Comparison of ENCODE assay signal across 19 mouse cellular contexts in genomic region chr6:108672094-108672493, GRCm38 (mm10). TPM values are rescaled to one million over a fixed set of nuclear protein-coding genes. Genes with fewer than 3 reads are reported as not detected.
DNase-seq lines count a peak whose midpoint lies in the region; ATAC-seq lines count a peak whose summit lies in the region.
"Had no signal": no experiment of that assay in that cellular context is flagged by ENCODE, and none has a peak within 500 bp of the region (broad histone marks: within the 10 kb centered on the region; RNA-seq: fewer than 3 reads in every experiment).

No protein-coding gene starts in this region.

- peak; percentile 69 for DNase-seq in CD4-positive helper T cell, adult 2 months (ENCODE audit: low read depth, low spot score)
- DNase-seq in induced T-regulatory cell, adult 2 months (ENCODE audit: low read depth), result peak; percentile 82
- peak; percentile 65 to 84 for DNase-seq in natural killer cell, adult 2 months (ENCODE audit: low spot score in 2 of 2)
- DNase-seq in retina, embryonic 14.5 days (ENCODE audit: low spot score), result no peak
- no peak for DNase-seq in testis, postnatal 10 days (ENCODE audit: low spot score)
- no peak for DNase-seq in adrenal gland, postnatal 4 days (ENCODE audit: low spot score in 2 of 2)
- DNase-seq: adrenal gland, adult 2 months; adrenal gland, postnatal 14 days; cerebellum, adult 11-12 months; cerebellum, adult 9-10 months; cerebellum, postnatal 14 days; gastrocnemius, postnatal 10 days; gastrocnemius, postnatal 36 days; heart, adult 2 months had no signal

- ATAC-seq in CD4-positive, CD25-positive, alpha-beta regulatory T cell, adult 4 months, result peak; percentile 54
- ATAC-seq: forebrain, embryonic 13.5 days; forebrain, embryonic 16.5 days; intestine, embryonic 16.5 days; Patski had no signal

RNA-seq across cellular contexts. Expression of gene Bhlhe40, which starts 11.7 kb away (rescaled TPM):
- 10 to 100 TPM; 49.7 to 91.7 TPM for polyA plus RNA-seq in CD4-positive, CD25-positive, alpha-beta regulatory T cell, adult 4 months (2017; shearing (Covaris generic))
- total RNA-seq in adrenal gland, postnatal 4 days (2021), result 10 to 100 TPM; 44.4 to 48.6 TPM

Comparison
In these comparisons a context has a peak if more than half of its experiments do, and no peak if none do; other contexts are left out.
1. DNase-seq: peak in CD4-positive helper T cell, adult 2 months (single experiment), induced T-regulatory cell, adult 2 months (single experiment) and natural killer cell, adult 2 months (2 of 2); none in retina, embryonic 14.5 days (single experiment), testis, postnatal 10 days (single experiment) and adrenal gland, postnatal 4 days (0 of 2).